8 mouse cellular contexts compared by ENCODE assay signal in the genomic region with DNA sequence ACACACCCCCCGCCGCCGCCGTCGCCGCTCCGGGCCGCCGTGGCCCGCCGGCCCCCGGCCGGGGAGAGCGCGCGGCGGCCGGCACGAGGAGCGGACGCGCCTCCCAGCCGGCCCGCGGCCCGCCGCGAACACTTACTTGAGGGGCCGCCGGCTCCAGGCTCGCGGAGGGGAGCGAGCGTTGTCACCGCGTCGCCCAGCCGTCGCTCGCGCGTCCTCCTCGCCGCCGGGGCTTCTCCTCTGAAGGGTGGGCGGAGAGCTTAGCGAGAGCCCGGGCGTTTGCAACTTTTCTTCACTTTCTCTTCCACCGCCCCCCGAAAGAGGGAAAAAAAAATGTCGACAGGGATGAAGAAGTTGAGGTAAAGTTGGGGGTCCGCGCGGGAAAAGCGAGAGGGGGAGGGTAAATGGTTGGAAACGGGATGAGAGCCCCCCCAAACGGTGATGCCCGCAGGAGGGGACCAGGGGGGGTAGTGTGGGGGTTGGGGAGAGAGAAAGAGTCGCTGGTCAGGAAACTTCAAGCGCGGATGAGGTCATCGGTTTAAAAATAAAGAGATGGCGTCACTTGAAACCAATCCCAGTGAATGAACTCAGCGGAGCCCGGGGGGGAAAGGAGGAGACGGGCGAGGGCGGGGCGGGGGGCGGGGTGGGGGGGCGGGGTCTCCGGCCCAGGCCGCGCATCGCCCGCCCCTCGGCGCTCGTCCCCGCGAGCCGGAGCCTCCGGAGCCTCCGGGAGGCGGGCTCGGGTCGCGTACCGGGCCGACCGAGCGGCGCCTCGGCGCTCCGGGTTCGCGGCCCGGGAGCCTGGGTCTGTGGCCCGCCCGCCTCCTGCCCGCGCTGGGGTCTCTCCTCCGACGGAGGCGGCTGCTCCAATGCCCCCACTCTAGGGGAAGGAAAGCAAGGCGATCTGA. TPM values are rescaled to one million over a fixed set of nuclear protein-coding genes. Genes with fewer than 3 reads are reported as not detected.
DNase-seq lines count a peak whose midpoint lies in the region; ATAC-seq and TF ChIP-seq lines count a peak whose summit lies in the region.

Gene Dusp16 (minus strand): TSS at position 485 of the 905 bp plus-strand sequence.

- peak within 1 kb of the TSS; percentile 67 for H3K4me3 ChIP-seq in lung, embryonic 14.5 days (ENCODE audit: low read depth, low read length)
- peak within 1 kb of the TSS; percentile 98 for H3K4me3 ChIP-seq in olfactory bulb, adult 2 months (ENCODE audit: insufficient read depth, low read depth, low read length)
- peak within 1 kb of the TSS; percentile 87 for H3K4me3 ChIP-seq in thymus, adult 2 months (ENCODE audit: control insufficient read depth, insufficient read depth, low read length)

- peak; percentile 66 for ATAC-seq in frontal cortex, adult (ENCODE audit: low TSS enrichment)
- ATAC-seq in hematopoietic stem cell, adult 5-6 weeks (replicated peaks in 1 of 2; ENCODE audit: insufficient read depth in 1 of 2, low FRiP score in 2 of 2, low TSS enrichment in 1 of 2, low read depth in 1 of 2, poor library complexity in 2 of 2, severe bottlenecking in 2 of 2) = peak; percentile 29 to 61; a peak in 3 of 4 replicates
- peak; percentile 85 for ATAC-seq in lung, embryonic 14.5 days (ENCODE audit: insufficient read depth)

- peak within 1 kb of the TSS; percentile 99 for H3K27ac ChIP-seq in lung, embryonic 14.5 days (ENCODE audit: low read depth)
- H3K27ac ChIP-seq in olfactory bulb, adult 2 months (ENCODE audit: insufficient read depth, low read depth, low read length) = peak within 1 kb of the TSS; percentile 86
- H3K27ac ChIP-seq in thymus, adult 2 months (ENCODE audit: control insufficient read depth, insufficient read depth, low read length) = peak within 1 kb of the TSS; percentile 53; the same call in 1 of the 2 replicates

- DNase-seq in Muller cell, postnatal 12 days (ENCODE audit: inconsistent ontology term) = peak; percentile 98
- DNase-seq in cerebellum, adult 9-10 months = peak; percentile 97
- DNase-seq in layer of hippocampus, adult 8-10 months (ENCODE audit: low spot score in 2 of 2) = peak; percentile 78 to 84
- DNase-seq in lung, embryonic 14.5 days = peak; percentile 98
- DNase-seq in thymus, adult 2 months = peak; percentile 73

- TF ChIP-seq CTCF in lung, embryonic 14.5 days (IDR thresholded peaks at IDR 0.05; ENCODE audit: low read depth) = no peak
- no peak for TF ChIP-seq CTCF in olfactory bulb, adult 2 months (IDR thresholded peaks at IDR 0.05; ENCODE audit: insufficient read depth, low read depth, low read length)
- peak; percentile 19; the same call in 1 of the 2 replicates for TF ChIP-seq CTCF in thymus, adult 2 months (IDR thresholded peaks at IDR 0.05; ENCODE audit: borderline replicate concordance, control insufficient read depth, extremely low read depth, insufficient read depth, low read length, poor library complexity)

- peak within 1 kb of the TSS; percentile 98 for H3K9ac ChIP-seq in lung, embryonic 14.5 days

- H3K27me3 ChIP-seq in lung, embryonic 14.5 days (ENCODE audit: insufficient read depth, low read length) = no peaks in the 10 kb centered on the region
- no peaks in the 10 kb centered on the region for H3K27me3 ChIP-seq in thymus, adult 2 months (ENCODE audit: control insufficient read depth, insufficient read depth, low read length)

- H3K9me3 ChIP-seq in lung, embryonic 14.5 days (ENCODE audit: low read depth, low read length) = no peaks in the 10 kb centered on the region

- H3K36me3 ChIP-seq in lung, embryonic 14.5 days (ENCODE audit: insufficient read depth) = no peaks in the 10 kb centered on the region
- H3K36me3 ChIP-seq in thymus, adult 2 months (ENCODE audit: control insufficient read depth, insufficient read depth, low read length) = no peaks in the 10 kb centered on the region

- 0 out of 2 replicates have a peak, but pooled peaks cover 2% of the 10 kb centered on the region for H3K4me1 ChIP-seq in lung, embryonic 14.5 days (ENCODE audit: insufficient read depth)
- peaks cover 9% of the 10 kb centered on the region for H3K4me1 ChIP-seq in olfactory bulb, adult 2 months (ENCODE audit: control insufficient read depth, insufficient read depth, low read length)
- H3K4me1 ChIP-seq in thymus, adult 2 months (replicated peaks; ENCODE audit: control insufficient read depth, insufficient read depth, low read length) = peaks cover 10% of the 10 kb centered on the region

- WGBS in lung, embryonic 14.5 days = under 1% methylated on average over 94 of the region's 108 CpGs
- 5% methylated on average over 105 of the region's 108 CpGs for WGBS in olfactory bulb, adult 2 months
- 1% methylated on average over 89 of the region's 108 CpGs for WGBS in thymus, adult 2 months

- H3K4me2 ChIP-seq in lung, embryonic 14.5 days = peak within 1 kb of the TSS; percentile 78

- TF ChIP-seq POLR2A in olfactory bulb, adult 2 months (IDR thresholded peaks at IDR 0.05; ENCODE audit: insufficient read depth, low read depth, low read length) = no peak
- no peak for TF ChIP-seq POLR2A in thymus, adult 2 months (IDR thresholded peaks at IDR 0.05; ENCODE audit: control insufficient read depth, extremely low read depth, insufficient read depth, low read length, poor library complexity)

RNA-seq across cellular contexts. Expression of gene Dusp16, which starts in this region (rescaled TPM):
- 7.8 and 18.8 TPM in 2 replicates for total RNA-seq in hematopoietic stem cell, adult 5-6 weeks (2017)
- 10 to 100 TPM; 10.4 to 13.8 (median 11.5) TPM for total RNA-seq in layer of hippocampus, adult 8-10 months (2022)
- polyA plus RNA-seq in lung, embryonic 14.5 days (2014; fragmentation: Nextera tagmentation; extraction: Ambion mirVana) = 12.7 and 12.9 TPM in 2 replicates
- not detected in 2 replicates for polyA plus RNA-seq in olfactory bulb, adult 2 months (2012; ENCODE audit: insufficient read depth, insufficient read length, low replicate concordance, missing spikeins)
- 12.7 and 14.4 TPM in 2 replicates for polyA plus RNA-seq in thymus, adult 2 months (2012; rRNA removed)

Comparison
In these comparisons a context has a peak if more than half of its experiments do, and no peak if none do; other contexts are left out.
1. Peak in every context shown above with its lines: DNase-seq, ATAC-seq, H3K4me3 ChIP-seq and H3K27ac ChIP-seq.
2. RNA of gene Dusp16 (polyA plus RNA-seq): 12.7 to 12.9 TPM in lung, embryonic 14.5 days and 12.7 to 14.4 TPM in thymus, adult 2 months; not detected in olfactory bulb, adult 2 months; every median in the first group is over 10 times any median in the second.